Mouse (Mus musculus): ENCODE data around the gene Nos1ap. TPM values are rescaled to one million over a fixed set of nuclear protein-coding genes. Genes with fewer than 3 reads are reported as not detected.

The Nos1ap gene
- polyA plus RNA-seq, 1 experiment from 2014 or later = 6.8 TPM

DNA sequence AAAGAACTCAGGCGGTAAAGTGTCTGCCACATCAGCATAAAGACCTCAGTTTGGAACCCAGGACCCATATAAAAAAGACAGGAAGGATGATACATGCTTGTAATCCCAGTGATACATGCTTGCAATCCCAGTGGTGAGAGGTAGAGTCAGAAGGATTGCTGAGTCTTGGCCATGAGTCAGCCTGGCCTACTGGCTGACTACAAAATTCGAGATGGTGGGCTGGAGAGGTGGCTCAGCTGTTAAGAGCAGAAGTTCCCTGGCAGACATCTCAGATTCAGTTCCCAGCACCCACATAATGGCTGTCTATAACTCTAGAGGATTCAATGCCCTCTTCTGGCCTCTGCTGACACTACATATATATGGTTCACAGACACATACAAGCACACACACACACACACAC, 5.7 kb downstream of the Nos1ap start:
- no peak for ATAC-seq (ENCODE audit: low FRiP score, low TSS enrichment)
- no peak for DNase-seq (ENCODE audit: low spot score)
- no peaks in the 10 kb centered on the region for H3K27me3 ChIP-seq (ENCODE audit: control insufficient read depth, insufficient read depth, low read length)
- no peak overlapping the region for H3K4me2 ChIP-seq (replicated peaks; ENCODE audit: low read depth)
- no peaks in the 10 kb centered on the region for H3K4me1 ChIP-seq (replicated peaks; ENCODE audit: control insufficient read depth, insufficient read depth)
- no peaks in the 10 kb centered on the region for H3K9me3 ChIP-seq (ENCODE audit: control insufficient read depth, low read length)
- TF ChIP-seq EP300 (optimal IDR thresholded peaks at IDR 0.05) (no peak), CTCF (IDR thresholded peaks at IDR 0.05; ENCODE audit: low read depth) (no peak)
- WGBS = 94% methylated on average over 2 of the region's 2 CpGs
- no peak overlapping the region for H3K9ac ChIP-seq (ENCODE audit: low read length)
- H3K4me3 ChIP-seq (ENCODE audit: low read depth, low read length) = no peak overlapping the region
- no peak overlapping the region for H3K27ac ChIP-seq (replicated peaks)
- H3K36me3 ChIP-seq (ENCODE audit: control insufficient read depth, insufficient read depth, low read length) = no peaks in the 10 kb centered on the region

DNA sequence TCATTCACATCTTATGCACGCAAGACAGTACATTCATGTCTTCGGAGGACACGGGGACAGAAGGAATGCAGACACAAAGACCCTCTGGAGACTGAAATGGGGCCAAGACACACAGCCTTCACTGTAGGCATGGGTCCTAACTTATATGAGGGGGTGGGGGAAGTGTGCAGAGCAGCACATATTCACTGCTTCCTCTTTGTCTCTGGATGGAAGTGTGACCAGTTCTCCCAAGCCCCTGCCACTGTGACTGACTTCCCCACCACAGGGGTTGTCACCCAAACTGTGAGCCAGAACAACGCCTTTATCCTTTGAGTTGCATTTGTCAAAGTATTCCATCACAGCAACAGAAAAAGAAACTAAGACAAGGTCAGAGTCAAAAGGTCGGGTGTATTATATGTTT, 7.3 kb downstream of the Nos1ap start:
- WGBS = 81% methylated on average over 5 of the region's 5 CpGs
- H3K27ac ChIP-seq (replicated peaks) = no peak overlapping the region
- ATAC-seq (ENCODE audit: low FRiP score, low TSS enrichment) = no peak

DNA sequence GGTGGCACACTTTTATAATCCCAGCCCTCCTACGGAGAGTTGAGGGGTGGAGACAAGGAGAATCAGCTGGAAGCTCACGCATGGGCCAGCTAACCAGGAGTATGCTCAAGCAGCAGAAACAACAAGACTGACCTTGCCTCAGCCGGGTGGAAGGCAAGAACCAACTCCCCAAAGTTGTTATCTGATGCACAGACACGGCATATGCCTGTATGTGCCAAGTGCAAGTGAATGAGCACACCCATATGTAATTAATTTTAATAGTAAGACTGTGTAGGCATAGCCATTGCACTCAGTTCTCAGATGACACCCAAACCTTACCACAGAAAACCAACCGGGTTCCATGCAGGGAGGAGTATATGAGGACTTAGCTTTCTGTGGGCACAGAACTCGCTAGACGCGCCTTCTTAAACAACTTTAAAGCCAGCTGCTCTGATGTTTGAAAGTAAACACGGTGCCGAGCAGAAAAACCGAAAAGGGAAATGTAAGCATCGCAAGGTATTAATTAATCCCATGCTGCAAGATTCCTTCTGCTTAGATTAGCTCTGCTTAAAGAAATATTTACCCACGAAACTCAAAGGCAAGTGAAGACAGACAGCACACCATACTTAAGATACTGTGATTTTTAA, 9.1 kb downstream of the Nos1ap start:
- Histone ChIP-seq H3K27ac (replicated peaks) (no peak overlapping the region), H3K4me3 (ENCODE audit: low read depth, low read length) (no peak overlapping the region), H3K4me1 (replicated peaks; ENCODE audit: control insufficient read depth, insufficient read depth) (no peaks in the 10 kb centered on the region), H3K27me3 (ENCODE audit: control insufficient read depth, insufficient read depth, low read length) (no peaks in the 10 kb centered on the region), H3K4me2 (replicated peaks; ENCODE audit: low read depth) (peak overlapping the region; percentile 5; the same call in 1 of the 2 replicates), H3K9me3 (ENCODE audit: control insufficient read depth, low read length) (no peaks in the 10 kb centered on the region), H3K9ac (ENCODE audit: low read length) (no peak overlapping the region), H3K36me3 (ENCODE audit: control insufficient read depth, insufficient read depth, low read length) (no peaks in the 10 kb centered on the region)
- TF ChIP-seq CTCF (IDR thresholded peaks at IDR 0.05; ENCODE audit: low read depth) = no peak
- TF ChIP-seq EP300 (optimal IDR thresholded peaks at IDR 0.05) = no peak
- ATAC-seq (ENCODE audit: low FRiP score, low TSS enrichment) (peak; percentile 31; the same call in 1 of the 2 replicates), DNase-seq (ENCODE audit: low spot score) (peak; percentile 22)
- WGBS = 23% methylated on average over 13 of the region's 13 CpGs

More for the DNA sequence above, 7.3 kb downstream of the Nos1ap start:
- Histone ChIP-seq H3K4me2 (replicated peaks; ENCODE audit: low read depth) (no peak overlapping the region), H3K4me1 (replicated peaks; ENCODE audit: control insufficient read depth, insufficient read depth) (no peaks in the 10 kb centered on the region), H3K4me3 (ENCODE audit: low read depth, low read length) (no peak overlapping the region), H3K36me3 (ENCODE audit: control insufficient read depth, insufficient read depth, low read length) (no peaks in the 10 kb centered on the region), H3K9ac (ENCODE audit: low read length) (no peak overlapping the region), H3K27me3 (ENCODE audit: control insufficient read depth, insufficient read depth, low read length) (no peaks in the 10 kb centered on the region), H3K9me3 (ENCODE audit: control insufficient read depth, low read length) (no peaks in the 10 kb centered on the region)
- no peak for TF ChIP-seq CTCF (IDR thresholded peaks at IDR 0.05; ENCODE audit: low read depth)
- TF ChIP-seq EP300 (optimal IDR thresholded peaks at IDR 0.05) = no peak
- DNase-seq (ENCODE audit: low spot score) = no peak

DNA sequence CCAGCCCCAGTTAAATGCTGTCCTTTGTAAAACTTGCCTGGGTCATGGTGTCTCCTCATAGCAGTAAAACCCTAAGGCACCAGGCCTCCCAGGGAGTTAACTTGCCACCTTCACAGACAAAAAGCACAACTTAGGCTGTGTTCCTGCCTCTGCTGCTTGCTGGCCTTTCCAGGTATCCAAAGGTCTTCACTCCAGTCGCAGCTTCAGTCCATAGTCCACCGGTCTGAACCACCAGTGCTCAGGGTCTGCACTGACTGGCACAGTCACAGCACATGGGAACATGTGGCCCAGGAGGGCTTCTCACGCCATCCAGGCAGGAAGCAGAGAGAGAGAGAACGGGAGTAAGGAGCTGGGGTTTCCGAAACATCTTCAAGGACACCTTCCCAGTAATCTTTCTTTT, 10.2 kb downstream of the Nos1ap start:
- no peak overlapping the region for H3K4me3 ChIP-seq (ENCODE audit: low read depth, low read length)
- no peak for ATAC-seq (ENCODE audit: low FRiP score, low TSS enrichment)
- H3K27ac ChIP-seq (replicated peaks) = no peak overlapping the region
- 91% methylated on average over 5 of the region's 5 CpGs for WGBS
- H3K4me2 ChIP-seq (replicated peaks; ENCODE audit: low read depth) = no peak overlapping the region
- no peaks in the 10 kb centered on the region for H3K27me3 ChIP-seq (ENCODE audit: control insufficient read depth, insufficient read depth, low read length)
- TF ChIP-seq EP300 (optimal IDR thresholded peaks at IDR 0.05) (no peak), CTCF (IDR thresholded peaks at IDR 0.05; ENCODE audit: low read depth) (no peak)
- no peak overlapping the region for H3K9ac ChIP-seq (ENCODE audit: low read length)
- H3K36me3 ChIP-seq (ENCODE audit: control insufficient read depth, insufficient read depth, low read length) = no peaks in the 10 kb centered on the region
- DNase-seq (ENCODE audit: low spot score) = no peak
- H3K4me1 ChIP-seq (replicated peaks; ENCODE audit: control insufficient read depth, insufficient read depth) = no peaks in the 10 kb centered on the region
- no peaks in the 10 kb centered on the region for H3K9me3 ChIP-seq (ENCODE audit: control insufficient read depth, low read length)

DNA sequence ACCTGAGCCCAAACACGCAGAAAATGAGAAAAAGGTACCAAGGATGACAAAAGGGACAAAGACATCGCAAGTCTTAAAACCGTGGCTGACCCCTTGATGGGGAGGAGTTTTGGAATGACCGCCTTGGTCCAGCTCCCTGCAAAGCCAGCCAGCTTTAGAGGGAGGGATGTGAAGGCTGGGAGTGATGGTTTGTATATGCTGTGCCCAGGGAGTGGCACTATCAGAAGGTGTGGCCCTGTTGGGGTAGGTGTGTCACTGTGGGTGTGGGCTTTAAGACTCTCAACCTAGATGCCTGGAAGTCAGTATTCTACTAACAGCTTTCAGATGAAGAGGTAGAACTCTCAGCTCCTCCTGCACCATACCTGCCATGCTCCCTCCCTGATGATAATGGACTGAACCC, 10.6 kb downstream of the Nos1ap start:
- Histone ChIP-seq H3K27me3 (ENCODE audit: control insufficient read depth, insufficient read depth, low read length) (no peaks in the 10 kb centered on the region), H3K27ac (replicated peaks) (no peak overlapping the region), H3K36me3 (ENCODE audit: control insufficient read depth, insufficient read depth, low read length) (no peaks in the 10 kb centered on the region), H3K4me3 (ENCODE audit: low read depth, low read length) (no peak overlapping the region), H3K4me2 (replicated peaks; ENCODE audit: low read depth) (no peak overlapping the region), H3K9me3 (ENCODE audit: control insufficient read depth, low read length) (no peaks in the 10 kb centered on the region), H3K9ac (ENCODE audit: low read length) (no peak overlapping the region), H3K4me1 (replicated peaks; ENCODE audit: control insufficient read depth, insufficient read depth) (no peaks in the 10 kb centered on the region)
- DNase-seq (ENCODE audit: low spot score) (no peak), ATAC-seq (ENCODE audit: low FRiP score, low TSS enrichment) (no peak)
- no peak for TF ChIP-seq CTCF (IDR thresholded peaks at IDR 0.05; ENCODE audit: low read depth)
- no peak for TF ChIP-seq EP300 (optimal IDR thresholded peaks at IDR 0.05)
- 94% methylated on average over 4 of the region's 4 CpGs for WGBS

DNA sequence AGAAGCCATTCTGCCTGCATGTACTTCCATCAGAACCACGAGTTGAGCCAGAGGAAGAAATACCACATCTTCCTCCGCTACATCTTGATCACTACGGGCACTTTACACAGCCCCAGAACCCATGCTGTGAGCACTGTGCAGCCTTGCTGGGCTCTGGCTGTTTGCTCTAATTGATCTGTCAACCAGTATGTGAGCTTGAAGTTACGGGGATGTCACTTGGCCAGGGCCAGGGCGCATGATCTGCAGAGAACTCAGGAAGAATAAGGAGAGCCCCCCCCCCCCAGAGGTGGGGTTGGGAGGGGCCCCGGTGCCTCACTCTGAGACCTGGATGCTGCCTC, 13.0 kb downstream of the Nos1ap start:
- no peaks in the 10 kb centered on the region for H3K27me3 ChIP-seq (ENCODE audit: control insufficient read depth, insufficient read depth, low read length)
- no peak overlapping the region for H3K27ac ChIP-seq (replicated peaks)
- no peak overlapping the region for H3K4me2 ChIP-seq (replicated peaks; ENCODE audit: low read depth)
- ATAC-seq (ENCODE audit: low FRiP score, low TSS enrichment) = no peak
- no peaks in the 10 kb centered on the region for H3K36me3 ChIP-seq (ENCODE audit: control insufficient read depth, insufficient read depth, low read length)
- H3K4me3 ChIP-seq (ENCODE audit: low read depth, low read length) = no peak overlapping the region
- H3K4me1 ChIP-seq (replicated peaks; ENCODE audit: control insufficient read depth, insufficient read depth) = no peaks in the 10 kb centered on the region
- no peak for DNase-seq (ENCODE audit: low spot score)
- 53% methylated on average over 6 of the region's 6 CpGs for WGBS
- H3K9me3 ChIP-seq (ENCODE audit: control insufficient read depth, low read length) = no peaks in the 10 kb centered on the region
- no peak for TF ChIP-seq CTCF (IDR thresholded peaks at IDR 0.05; ENCODE audit: low read depth)
- no peak for TF ChIP-seq EP300 (optimal IDR thresholded peaks at IDR 0.05)
- H3K9ac ChIP-seq (ENCODE audit: low read length) = no peak overlapping the region
